Mouse (Mus musculus) heart, embryonic 16.5 days (tissue): Measurements from ENCODE around the gene Carhsp1. TPM values are rescaled to one million over a fixed set of nuclear protein-coding genes. Genes with fewer than 3 reads are reported as not detected.

Experiments used
- ATAC-seq: fragments of 200-750 bp; cut with Nextera tagmentation; replicated peaks from 2 replicates; pipeline ENCODE4 v1.8.0; 2017; ENCODE audit warnings: moderate number of reproducible peaks; ENCODE audit not compliant: insufficient read depth, low FRiP score; ENCODE audit errors: extremely low read depth
- H3K27ac ChIP-seq: fragments of 300-500 bp; sonication (generic); 2 replicates; pipeline ENCODE4 v1.5.1; 2014; ENCODE audit warnings: mild to moderate bottlenecking, low read length, control low read depth, moderate library complexity
- H3K27me3 ChIP-seq: fragments of 300-500 bp; sonication (generic); 2 replicates; pipeline ENCODE4 v1.6.1; 2014; ENCODE audit warnings: low read length, mixed read lengths; ENCODE audit not compliant: control insufficient read depth, insufficient read depth
- H3K36me3 ChIP-seq: fragments of 300-500 bp; sonication (generic); 2 replicates; pipeline ENCODE4 v1.6.1; 2014; ENCODE audit not compliant: control insufficient read depth, insufficient read depth
- H3K4me1 ChIP-seq: fragments of 300-500 bp; sonication (generic); 2 replicates; pipeline ENCODE4 v1.6.1; 2014; ENCODE audit warnings: low read length, mixed read lengths; ENCODE audit not compliant: control insufficient read depth, insufficient read depth
- H3K4me2 ChIP-seq: fragments of 300-500 bp; sonication (generic); 2 replicates; pipeline ENCODE4 v1.6.1; 2014; ENCODE audit warnings: low read depth, mild to moderate bottlenecking, control low read depth, low read length
- H3K4me3 ChIP-seq: fragments of 300-500 bp; sonication (generic); 2 replicates; pipeline ENCODE4 v1.5.1; 2014; ENCODE audit warnings: mild to moderate bottlenecking, control low read depth, low read length
- H3K9ac ChIP-seq: fragments of 300-500 bp; sonication (generic); 2 replicates; pipeline ENCODE4 v1.6.1; 2014; ENCODE audit warnings: low read length, control low read depth
- H3K9me3 ChIP-seq: fragments of 300-500 bp; sonication (generic); replicated peaks from 2 replicates; pipeline ENCODE4 v1.6.1; 2016; ENCODE audit warnings: low read length; ENCODE audit not compliant: control insufficient read depth
- WGBS: fragments of 180-500 bp; shearing (Covaris S2); extraction: QIAGEN DNeasy Blood & Tissue Kit; methylation state at CpG from one replicate; pipeline ENCODE4 v1.1.7; 2014; 5-methylcytosine and 5-hydroxymethylcytosine counted together
- polyA plus RNA-seq: library from polyadenylated mRNA; unstranded; fragments of >200 nt; fragmentation: Nextera tagmentation; extraction: Ambion mirVana; gene quantifications from 2 replicates; pipeline ENCODE4 v1.2.1, GENCODE M21; 2015

Gene Carhsp1
- polyA plus RNA-seq, 1 experiment from 2014 or later, result 75.4 TPM

DNA sequence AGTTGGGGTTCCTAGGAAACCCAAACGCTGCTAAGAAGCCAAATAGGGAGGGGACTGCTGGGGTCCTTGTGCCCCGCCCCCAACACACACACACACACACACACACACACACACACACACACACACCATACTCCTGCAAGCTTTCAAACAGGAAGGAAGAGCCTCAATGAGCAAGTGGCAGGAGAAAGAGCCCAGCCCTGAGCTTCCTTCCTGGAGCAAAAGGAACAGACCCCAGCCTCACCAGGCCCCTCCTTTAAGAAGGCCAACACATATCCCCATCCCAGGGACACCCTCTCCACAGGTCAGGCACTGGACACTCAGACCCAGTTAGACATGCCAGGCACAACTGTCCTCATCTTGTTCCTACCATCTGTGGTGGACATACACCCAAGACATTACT is 8.9 kb downstream of the Carhsp1 start:
- Histone ChIP-seq H3K27me3 (no peaks in the 10 kb centered on the region), H3K4me1 (peaks cover 23% of the 10 kb centered on the region), H3K4me2 (no peak overlapping the region), H3K9me3 (no peaks in the 10 kb centered on the region), H3K9ac (no peak overlapping the region), H3K4me3 (no peak overlapping the region), H3K27ac (no peak overlapping the region; the same call in 1 of the 2 replicates), H3K36me3 (peaks cover 18% of the 10 kb centered on the region)
- WGBS, result 67% methylated on average over 2 of the region's 2 CpGs
- no peak for ATAC-seq

DNA sequence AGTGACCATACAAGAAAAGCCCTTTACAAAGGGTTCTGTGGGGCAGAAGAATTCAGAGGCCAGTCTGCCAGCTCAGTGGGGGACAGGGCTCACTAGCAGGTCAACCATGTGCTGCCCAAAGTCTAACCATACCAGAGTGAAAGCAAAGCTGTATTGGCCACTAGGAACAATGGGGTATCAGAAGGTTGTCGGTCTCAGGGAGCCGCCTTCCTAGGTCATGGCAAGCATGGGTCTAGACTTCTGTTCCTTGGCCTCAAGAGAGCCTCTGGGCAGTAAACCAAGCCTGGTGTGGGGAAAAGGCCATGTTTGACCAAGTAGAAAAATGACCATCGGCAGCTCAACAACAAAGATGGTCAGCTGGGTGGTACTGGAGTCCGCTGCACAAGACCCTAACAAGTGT is 13.2 kb downstream of the Carhsp1 start:
- WGBS, result 90% methylated on average over 4 of the region's 4 CpGs
- H3K36me3 ChIP-seq, result peaks cover 29% of the 10 kb centered on the region
- no peaks in the 10 kb centered on the region for H3K4me1 ChIP-seq
- no peaks in the 10 kb centered on the region for H3K27me3 ChIP-seq
- H3K4me3 ChIP-seq, result no peak overlapping the region
- no peaks in the 10 kb centered on the region for H3K9me3 ChIP-seq
- ATAC-seq, result no peak
- H3K27ac ChIP-seq, result no peak overlapping the region
- H3K9ac ChIP-seq, result no peak overlapping the region
- H3K4me2 ChIP-seq, result no peak overlapping the region

DNA sequence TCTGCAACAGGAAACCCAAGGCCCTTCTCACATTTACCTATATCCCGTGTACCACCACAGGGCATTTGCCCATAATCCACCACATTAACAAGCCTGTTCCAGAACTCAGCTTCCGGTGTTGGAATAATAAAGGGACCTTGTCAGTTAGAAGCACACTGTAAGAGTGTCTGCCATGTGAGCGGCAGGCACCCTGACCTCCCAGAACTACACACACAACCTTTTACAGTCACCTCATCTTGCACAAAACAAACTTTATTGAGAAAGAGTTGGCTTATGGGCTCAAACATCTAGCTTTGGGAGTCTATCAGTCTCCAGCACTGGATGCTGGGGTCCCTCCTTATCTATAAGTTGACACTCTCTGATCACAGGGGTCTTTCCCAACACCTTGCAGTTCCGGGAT is 13.6 kb downstream of the Carhsp1 start:
- H3K27ac ChIP-seq, result no peak overlapping the region
- no peak for ATAC-seq
- no peak overlapping the region for H3K4me2 ChIP-seq
- H3K4me1 ChIP-seq, result no peaks in the 10 kb centered on the region
- H3K36me3 ChIP-seq, result peaks cover 27% of the 10 kb centered on the region
- H3K9me3 ChIP-seq, result no peaks in the 10 kb centered on the region
- H3K9ac ChIP-seq, result no peak overlapping the region
- 79% methylated on average over 4 of the region's 4 CpGs for WGBS
- no peaks in the 10 kb centered on the region for H3K27me3 ChIP-seq
- no peak overlapping the region for H3K4me3 ChIP-seq

DNA sequence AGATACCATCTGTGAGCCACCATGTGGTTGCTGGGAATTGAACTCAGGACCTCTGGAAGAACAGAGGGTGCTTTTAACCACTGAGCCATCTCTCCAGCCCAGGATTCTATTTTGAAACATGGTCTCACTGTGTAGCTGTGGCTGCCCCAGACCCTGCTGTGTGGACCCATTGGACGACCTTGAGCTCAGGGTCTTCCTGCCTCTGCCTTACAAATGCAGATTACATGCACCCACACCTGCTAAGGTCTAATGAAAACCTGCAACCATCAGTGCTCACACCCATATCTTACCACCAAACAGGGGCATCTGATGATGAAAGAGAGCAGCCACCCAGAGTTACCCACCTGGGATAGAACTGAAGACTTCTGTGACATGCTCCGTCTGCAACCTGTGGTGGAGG is 15.7 kb downstream of the Carhsp1 start:
- no peak overlapping the region for H3K4me3 ChIP-seq
- H3K9ac ChIP-seq, result no peak overlapping the region
- H3K27me3 ChIP-seq, result no peaks in the 10 kb centered on the region
- ATAC-seq, result no peak
- H3K4me2 ChIP-seq, result no peak overlapping the region
- no peaks in the 10 kb centered on the region for H3K9me3 ChIP-seq
- no peaks in the 10 kb centered on the region for H3K4me1 ChIP-seq
- 87% methylated on average over 2 of the region's 2 CpGs for WGBS
- H3K27ac ChIP-seq, result no peak overlapping the region
- peaks cover 34% of the 10 kb centered on the region for H3K36me3 ChIP-seq

DNA sequence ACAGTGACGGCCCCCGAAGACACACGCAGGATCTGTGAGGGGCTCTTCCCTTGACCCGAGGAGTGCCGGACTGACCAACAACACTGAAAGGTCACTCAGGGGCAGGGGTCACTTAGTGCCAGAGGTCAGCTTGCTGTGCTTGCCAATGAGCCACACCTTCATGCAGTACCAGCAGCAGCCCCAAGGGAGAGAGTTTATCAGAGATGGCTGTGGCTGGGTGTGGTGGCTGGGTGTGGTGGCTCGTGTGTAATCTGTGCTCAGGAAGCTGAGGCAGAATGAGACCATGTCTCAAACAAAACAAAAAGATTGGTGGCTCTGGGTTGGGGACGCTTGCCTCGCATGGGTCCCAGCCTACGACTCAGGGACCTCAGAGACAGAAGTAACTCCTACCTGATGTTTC is 16.4 kb downstream of the Carhsp1 start:
- no peaks in the 10 kb centered on the region for H3K27me3 ChIP-seq
- no peak overlapping the region for H3K4me2 ChIP-seq
- H3K36me3 ChIP-seq, result peaks cover 31% of the 10 kb centered on the region
- no peaks in the 10 kb centered on the region for H3K4me1 ChIP-seq
- 77% methylated on average over 9 of the region's 9 CpGs for WGBS
- H3K9ac ChIP-seq, result no peak overlapping the region
- H3K4me3 ChIP-seq, result no peak overlapping the region
- H3K9me3 ChIP-seq, result no peaks in the 10 kb centered on the region
- no peak for ATAC-seq
- H3K27ac ChIP-seq, result no peak overlapping the region

DNA sequence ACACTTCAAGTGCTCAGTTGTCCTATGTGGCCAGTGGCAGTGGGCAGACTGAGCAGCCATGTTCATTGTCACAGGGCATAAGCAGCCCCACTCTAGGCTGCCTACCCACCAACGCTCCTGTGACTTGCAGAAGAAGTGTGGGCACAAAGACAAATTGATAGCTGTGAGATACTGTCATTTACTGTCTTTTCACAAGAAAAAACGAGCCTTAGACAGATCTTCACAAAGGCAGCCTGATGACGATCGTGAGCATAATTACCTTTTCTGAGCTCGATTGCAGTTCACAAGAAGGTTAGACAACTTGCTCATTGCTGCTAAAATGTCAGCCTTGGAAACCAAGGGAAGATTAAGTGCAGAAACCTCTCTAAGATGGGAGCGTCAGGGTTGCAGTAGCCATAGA is 16.8 kb downstream of the Carhsp1 start:
- H3K27ac ChIP-seq, result no peak overlapping the region
- no peaks in the 10 kb centered on the region for H3K4me1 ChIP-seq
- H3K9ac ChIP-seq, result no peak overlapping the region
- 83% methylated on average over 6 of the region's 6 CpGs for WGBS
- no peaks in the 10 kb centered on the region for H3K27me3 ChIP-seq
- H3K4me2 ChIP-seq, result no peak overlapping the region
- no peak overlapping the region for H3K4me3 ChIP-seq
- H3K9me3 ChIP-seq, result no peaks in the 10 kb centered on the region
- H3K36me3 ChIP-seq, result peaks cover 28% of the 10 kb centered on the region
- ATAC-seq, result no peak

DNA sequence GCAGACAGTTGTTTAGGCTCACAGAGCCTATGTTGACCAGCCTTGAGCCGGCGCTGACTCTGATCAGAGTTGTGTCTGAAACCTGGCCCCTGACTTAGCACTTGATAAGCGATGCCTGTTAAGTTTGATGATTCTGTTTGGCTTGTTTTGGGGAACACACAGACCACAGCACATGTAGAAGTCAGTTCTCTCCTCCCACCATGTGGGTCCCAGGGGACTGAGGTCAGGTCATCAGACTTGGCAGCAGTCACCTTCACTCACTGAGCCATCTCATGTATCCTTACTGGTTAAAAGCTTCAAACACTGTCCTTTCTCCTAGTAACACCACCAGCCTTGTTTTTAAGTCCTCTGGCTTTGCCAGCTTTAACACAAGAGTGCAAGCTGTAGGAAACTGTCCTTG is 21.9 kb downstream of the Carhsp1 start:
- no peak overlapping the region for H3K4me3 ChIP-seq
- H3K4me1 ChIP-seq, result no peaks in the 10 kb centered on the region
- H3K27me3 ChIP-seq, result no peaks in the 10 kb centered on the region
- no peak overlapping the region for H3K27ac ChIP-seq
- H3K36me3 ChIP-seq, result peaks cover 46% of the 10 kb centered on the region
- 89% methylated on average over 3 of the region's 3 CpGs for WGBS
- ATAC-seq, result no peak
- no peak overlapping the region for H3K9ac ChIP-seq
- H3K4me2 ChIP-seq, result no peak overlapping the region
- no peaks in the 10 kb centered on the region for H3K9me3 ChIP-seq

DNA sequence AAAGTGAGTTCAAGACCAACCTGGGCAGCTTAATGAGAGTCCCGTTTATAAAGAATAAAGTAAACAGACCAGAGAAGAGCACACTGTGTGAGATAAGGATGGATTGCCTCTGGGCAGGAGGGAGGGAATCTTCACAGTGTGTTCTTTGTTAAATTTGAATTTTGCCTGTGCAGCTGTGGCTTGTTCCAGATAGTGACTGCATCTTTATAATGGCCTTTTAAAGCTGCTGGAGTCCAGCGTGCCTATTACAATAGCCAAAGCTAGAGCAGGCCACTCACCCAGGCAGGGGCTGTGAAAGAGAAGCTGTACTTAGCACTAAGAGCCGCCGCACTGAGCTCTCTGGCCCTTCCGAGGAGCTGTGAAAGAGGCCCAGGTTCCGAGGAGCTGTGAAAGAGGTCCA is 26.4 kb downstream of the Carhsp1 start:
- Histone ChIP-seq H3K4me1 (no peaks in the 10 kb centered on the region), H3K27ac (no peak overlapping the region), H3K9me3 (no peaks in the 10 kb centered on the region), H3K9ac (no peak overlapping the region), H3K4me2 (no peak overlapping the region), H3K4me3 (no peak overlapping the region), H3K36me3 (peaks cover 54% of the 10 kb centered on the region), H3K27me3 (no peaks in the 10 kb centered on the region)
- WGBS, result 86% methylated on average over 6 of the region's 6 CpGs
- ATAC-seq, result no peak

DNA sequence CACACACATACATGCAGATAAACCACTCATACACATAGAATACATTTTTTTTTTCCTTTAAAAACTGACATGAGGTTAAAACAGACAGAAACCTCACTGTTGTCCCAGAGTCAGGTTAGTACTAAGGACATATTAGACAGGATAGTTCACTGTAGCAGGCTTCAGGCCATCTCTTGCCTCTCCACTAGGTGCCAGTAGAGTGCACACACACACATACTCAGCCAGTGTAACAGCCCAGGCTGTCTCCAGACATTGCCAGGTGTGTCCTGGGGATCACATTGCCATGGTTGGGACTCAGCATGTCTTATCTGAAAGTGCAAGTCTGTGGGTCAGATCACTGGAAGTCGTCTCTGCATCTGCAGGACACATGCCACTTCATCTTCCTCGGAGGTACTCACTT is 28.1 kb downstream of the Carhsp1 start:
- Histone ChIP-seq H3K4me3 (no peak overlapping the region), H3K27ac (no peak overlapping the region), H3K9me3 (no peaks in the 10 kb centered on the region), H3K27me3 (no peaks in the 10 kb centered on the region), H3K36me3 (peaks cover 49% of the 10 kb centered on the region), H3K4me1 (peaks cover 7% of the 10 kb centered on the region), H3K9ac (no peak overlapping the region), H3K4me2 (no peak overlapping the region)
- WGBS, result 64% methylated on average over 2 of the region's 2 CpGs
- ATAC-seq, result peak; percentile 71; the same call in 1 of the 2 replicates
